Mouse (Mus musculus): ENCODE data around the gene Magt1. TPM values are rescaled to one million over a fixed set of nuclear protein-coding genes. Genes with fewer than 3 reads are reported as not detected.

Gene Magt1
- 59.6 and 64.9 TPM in 2 replicates for polyA plus RNA-seq (2016; fragmentation: Nextera tagmentation; extraction: Ambion mirVana)

- no peaks in the 10 kb centered on the region for H3K36me3 ChIP-seq
- peak within 1 kb of the TSS; percentile 52 for H3K4me3 ChIP-seq
- peak; percentile 94 for ATAC-seq (ENCODE audit: insufficient number of reproducible peaks, insufficient read depth, low FRiP score, low TSS enrichment)
- no peaks in the 10 kb centered on the region for H3K9me3 ChIP-seq
- H3K9ac ChIP-seq, result peak within 1 kb of the TSS; percentile 50
- H3K27ac ChIP-seq, result peak within 1 kb of the TSS; percentile 78
- WGBS, result 23% methylated on average over 45 of the region's 45 CpGs
- peak within 1 kb of the TSS; percentile 42 for H3K4me2 ChIP-seq (replicated peaks)
- H3K4me1 ChIP-seq, result no peaks in the 10 kb centered on the region
- no peaks in the 10 kb centered on the region for H3K27me3 ChIP-seq
Observed at GRCm38 (mm10) chrX:106011465-106012159, at the start of gene Magt1. Gene Magt1, minus strand, starts transcription at chrX:106011906.

DNA sequence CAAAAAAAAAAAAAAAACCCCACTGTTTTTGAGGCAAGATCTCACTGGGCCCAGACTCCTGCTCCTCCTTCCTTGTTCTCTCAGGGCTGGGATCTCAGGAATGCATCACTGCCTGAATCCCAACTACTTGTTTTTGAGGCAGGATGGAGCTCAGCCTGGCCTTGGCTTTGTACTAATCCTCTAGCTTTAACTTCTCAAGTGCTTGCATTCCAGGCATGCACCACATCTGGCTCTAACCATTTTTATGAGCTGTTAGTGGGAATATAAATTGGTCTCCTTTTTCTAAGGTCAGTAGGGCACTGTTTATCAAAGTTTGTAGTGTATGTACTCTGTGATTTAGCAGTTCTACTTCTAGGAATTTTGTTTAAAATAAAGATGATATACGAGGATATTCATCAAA, 36.5 kb upstream of the Magt1 start:
- no peaks in the 10 kb centered on the region for H3K36me3 ChIP-seq
- H3K4me3 ChIP-seq, result no peak overlapping the region
- H3K27ac ChIP-seq, result no peak overlapping the region
- H3K4me2 ChIP-seq (replicated peaks), result no peak overlapping the region
- ATAC-seq (ENCODE audit: insufficient number of reproducible peaks, insufficient read depth, low FRiP score, low TSS enrichment), result no peak
- WGBS, result 71% methylated on average over 1 of the region's 1 CpGs
- no peak overlapping the region for H3K9ac ChIP-seq
- peaks cover 5% of the 10 kb centered on the region for H3K4me1 ChIP-seq
- no peaks in the 10 kb centered on the region for H3K9me3 ChIP-seq
- H3K27me3 ChIP-seq, result no peaks in the 10 kb centered on the region

DNA sequence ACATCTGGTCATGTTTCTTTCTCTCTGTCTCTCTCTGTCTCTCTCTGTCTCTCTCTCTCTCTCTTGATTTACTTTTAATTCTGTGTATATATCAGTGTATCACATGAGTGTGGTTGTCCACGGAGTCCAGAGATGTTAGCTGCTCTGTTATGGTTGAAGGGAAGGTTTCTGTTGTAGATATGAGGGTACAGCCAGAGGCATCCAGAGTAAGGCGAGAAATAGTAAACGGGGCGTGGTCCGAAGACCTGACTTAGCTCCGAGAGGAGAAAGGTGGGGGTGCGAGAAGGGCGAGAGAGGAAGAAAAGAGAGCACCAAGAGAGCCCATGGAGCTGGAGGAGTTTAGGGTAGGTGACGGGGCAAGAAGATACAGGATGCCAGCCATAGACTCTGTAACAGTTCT, 34.2 kb upstream of the Magt1 start:
- Histone ChIP-seq H3K27ac (no peak overlapping the region), H3K4me2 (replicated peaks) (no peak overlapping the region), H3K4me3 (no peak overlapping the region), H3K27me3 (no peaks in the 10 kb centered on the region), H3K36me3 (no peaks in the 10 kb centered on the region), H3K9ac (no peak overlapping the region), H3K9me3 (no peaks in the 10 kb centered on the region), H3K4me1 (peaks cover 5% of the 10 kb centered on the region)
- ATAC-seq (ENCODE audit: insufficient number of reproducible peaks, insufficient read depth, low FRiP score, low TSS enrichment), result no peak
- 65% methylated on average over 9 of the region's 9 CpGs for WGBS

- H3K4me3 ChIP-seq, result no peak overlapping the region
- 47% methylated on average over 2 of the region's 2 CpGs for WGBS
- no peaks in the 10 kb centered on the region for H3K9me3 ChIP-seq
- peaks cover 5% of the 10 kb centered on the region for H3K4me1 ChIP-seq
- H3K27ac ChIP-seq, result no peak overlapping the region
- no peak overlapping the region for H3K4me2 ChIP-seq (replicated peaks)
- H3K36me3 ChIP-seq, result no peaks in the 10 kb centered on the region
- H3K27me3 ChIP-seq, result no peaks in the 10 kb centered on the region
- no peak for ATAC-seq (ENCODE audit: insufficient number of reproducible peaks, insufficient read depth, low FRiP score, low TSS enrichment)
- no peak overlapping the region for H3K9ac ChIP-seq
Observed at GRCm38 (mm10) chrX:106045455-106045854, 33.7 kb upstream of the Magt1 start.

GRCm38 (mm10) chrX:106043863-106044617, 32.3 kb upstream of the Magt1 start:
- H3K9ac ChIP-seq, result no peak overlapping the region
- H3K4me1 ChIP-seq, result peaks cover 5% of the 10 kb centered on the region
- 0 out of 2 replicates have a peak, but pooled peaks cover 5% of the 10 kb centered on the region for H3K27me3 ChIP-seq
- H3K9me3 ChIP-seq, result no peaks in the 10 kb centered on the region
- no peak overlapping the region for H3K4me3 ChIP-seq
- H3K36me3 ChIP-seq, result no peaks in the 10 kb centered on the region
- no peak overlapping the region for H3K4me2 ChIP-seq (replicated peaks)
- whole genome bisulfite sequencing, result 47% methylated on average over 8 of the region's 8 CpGs
- no peak for ATAC-seq (ENCODE audit: insufficient number of reproducible peaks, insufficient read depth, low FRiP score, low TSS enrichment)
- no peak overlapping the region for H3K27ac ChIP-seq

- Histone ChIP-seq H3K27ac (no peak overlapping the region), H3K27me3 (0 out of 2 replicates have a peak, but pooled peaks cover 5% of the 10 kb centered on the region)
Observed at GRCm38 (mm10) chrX:106037185-106037752, 25.6 kb upstream of the Magt1 start.

DNA sequence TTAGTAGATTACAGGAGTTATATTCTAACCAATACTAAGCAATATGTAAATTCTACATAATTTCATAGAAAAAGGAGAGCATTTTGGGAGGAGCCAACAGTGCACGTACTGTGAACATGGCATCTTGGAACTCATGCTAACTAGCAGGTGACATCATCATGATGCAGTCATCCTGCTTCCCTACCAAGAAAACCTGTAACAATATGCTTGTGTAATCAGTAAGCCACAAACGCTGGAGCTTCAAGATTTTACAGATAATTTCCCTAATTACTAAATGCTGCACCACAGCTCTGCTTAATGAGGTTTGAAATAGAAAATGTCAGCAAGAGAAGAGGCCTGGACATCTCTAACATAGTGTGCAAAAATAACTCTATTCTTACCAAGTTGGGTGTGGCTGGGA, 24.0 kb upstream of the Magt1 start:
- H3K4me2 ChIP-seq (replicated peaks), result no peak overlapping the region
- H3K4me3 ChIP-seq, result no peak overlapping the region
- no peak overlapping the region for H3K27ac ChIP-seq
- no peaks in the 10 kb centered on the region for H3K36me3 ChIP-seq
- H3K27me3 ChIP-seq, result 0 out of 2 replicates have a peak, but pooled peaks cover 5% of the 10 kb centered on the region
- no peaks in the 10 kb centered on the region for H3K9me3 ChIP-seq
- 65% methylated on average over 2 of the region's 2 CpGs for WGBS
- no peak overlapping the region for H3K9ac ChIP-seq
- no peak for ATAC-seq (ENCODE audit: insufficient number of reproducible peaks, insufficient read depth, low FRiP score, low TSS enrichment)
- no peaks in the 10 kb centered on the region for H3K4me1 ChIP-seq

More at GRCm38 (mm10) chrX:106037185-106037752, 25.6 kb upstream of the Magt1 start:
- 81% methylated on average over 3 of the region's 3 CpGs for WGBS
- H3K9ac ChIP-seq, result no peak overlapping the region
- H3K36me3 ChIP-seq, result no peaks in the 10 kb centered on the region
- ATAC-seq (ENCODE audit: insufficient number of reproducible peaks, insufficient read depth, low FRiP score, low TSS enrichment), result no peak
- no peaks in the 10 kb centered on the region for H3K9me3 ChIP-seq
- no peak overlapping the region for H3K4me3 ChIP-seq
- no peak overlapping the region for H3K4me2 ChIP-seq (replicated peaks)
- no peaks in the 10 kb centered on the region for H3K4me1 ChIP-seq

DNA sequence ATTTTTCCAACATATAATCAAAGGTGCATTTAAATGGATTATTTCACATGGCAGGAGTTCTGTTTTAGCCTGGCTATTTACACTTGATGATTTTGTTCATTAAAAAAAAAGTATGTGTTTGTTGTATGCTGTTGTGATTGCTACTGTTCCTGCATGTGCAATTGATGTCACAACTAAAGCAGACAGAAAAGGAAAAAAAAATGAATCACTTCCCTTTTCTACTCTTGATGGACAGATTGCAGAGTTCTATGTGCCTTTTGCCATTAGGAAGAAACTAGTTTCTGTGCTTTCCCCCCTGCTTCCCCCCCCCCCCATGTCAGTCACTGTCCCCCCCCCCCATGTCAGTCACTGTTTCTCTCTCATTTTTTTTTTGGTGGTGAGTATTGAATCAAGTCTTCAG, 19.4 kb upstream of the Magt1 start:
- no peaks in the 10 kb centered on the region for H3K36me3 ChIP-seq
- no peak overlapping the region for H3K4me2 ChIP-seq (replicated peaks)
- 0 out of 2 replicates have a peak, but pooled peaks cover 4% of the 10 kb centered on the region for H3K27me3 ChIP-seq
- no peaks in the 10 kb centered on the region for H3K4me1 ChIP-seq
- no peak overlapping the region for H3K27ac ChIP-seq
- no peak overlapping the region for H3K9ac ChIP-seq
- no peak for ATAC-seq (ENCODE audit: insufficient number of reproducible peaks, insufficient read depth, low FRiP score, low TSS enrichment)
- H3K4me3 ChIP-seq, result no peak overlapping the region
- H3K9me3 ChIP-seq, result no peaks in the 10 kb centered on the region

GRCm38 (mm10) chrX:106030176-106030575, 18.5 kb upstream of the Magt1 start:
- Histone ChIP-seq H3K4me2 (replicated peaks) (no peak overlapping the region), H3K9me3 (no peaks in the 10 kb centered on the region), H3K27ac (no peak overlapping the region), H3K4me1 (no peaks in the 10 kb centered on the region), H3K9ac (no peak overlapping the region), H3K36me3 (no peaks in the 10 kb centered on the region), H3K27me3 (0 out of 2 replicates have a peak, but pooled peaks cover 4% of the 10 kb centered on the region), H3K4me3 (no peak overlapping the region)
- ATAC-seq (ENCODE audit: insufficient number of reproducible peaks, insufficient read depth, low FRiP score, low TSS enrichment), result no peak
- 77% methylated on average over 5 of the region's 5 CpGs for WGBS

GRCm38 (mm10) chrX:106027343-106027674, 15.6 kb upstream of the Magt1 start:
- H3K36me3 ChIP-seq, result no peaks in the 10 kb centered on the region
- H3K27me3 ChIP-seq, result 0 out of 2 replicates have a peak, but pooled peaks cover 4% of the 10 kb centered on the region
- ATAC-seq (ENCODE audit: insufficient number of reproducible peaks, insufficient read depth, low FRiP score, low TSS enrichment), result peak; percentile 59
- H3K4me1 ChIP-seq, result no peaks in the 10 kb centered on the region
- 14% methylated on average over 8 of the region's 8 CpGs for WGBS
- H3K9me3 ChIP-seq, result no peaks in the 10 kb centered on the region
- H3K9ac ChIP-seq, result peak overlapping the region; percentile 53
- peak overlapping the region; percentile 48 for H3K4me3 ChIP-seq
- H3K4me2 ChIP-seq (replicated peaks), result peak overlapping the region; percentile 47
- H3K27ac ChIP-seq, result peak overlapping the region; percentile 69; the same call in 1 of the 2 replicates

- H3K4me1 ChIP-seq, result no peaks in the 10 kb centered on the region
- H3K9ac ChIP-seq, result peak within 1 kb of the TSS; percentile 53
- peak within 1 kb of the TSS; percentile 47 for H3K4me2 ChIP-seq (replicated peaks)
- H3K4me3 ChIP-seq, result peak within 1 kb of the TSS; percentile 48
- H3K9me3 ChIP-seq, result no peaks in the 10 kb centered on the region
- H3K27me3 ChIP-seq, result 0 out of 2 replicates have a peak, but pooled peaks cover 4% of the 10 kb centered on the region
- peak; percentile 94 for ATAC-seq (ENCODE audit: insufficient number of reproducible peaks, insufficient read depth, low FRiP score, low TSS enrichment)
- 20% methylated on average over 34 of the region's 36 CpGs for WGBS
- no peaks in the 10 kb centered on the region for H3K36me3 ChIP-seq
- H3K27ac ChIP-seq, result peak within 1 kb of the TSS; percentile 69; the same call in 1 of the 2 replicates
Observed at GRCm38 (mm10) chrX:106026418-106027342, 15.0 kb upstream of the Magt1 start, which contains the start of gene Atp7a. Gene Atp7a, plus strand, starts transcription at chrX:106027276.

Data from embryonic facial prominence, embryonic 12.5 days (tissue).